Mouse (Mus musculus): ENCODE data around the gene Rsad2.

DNA sequence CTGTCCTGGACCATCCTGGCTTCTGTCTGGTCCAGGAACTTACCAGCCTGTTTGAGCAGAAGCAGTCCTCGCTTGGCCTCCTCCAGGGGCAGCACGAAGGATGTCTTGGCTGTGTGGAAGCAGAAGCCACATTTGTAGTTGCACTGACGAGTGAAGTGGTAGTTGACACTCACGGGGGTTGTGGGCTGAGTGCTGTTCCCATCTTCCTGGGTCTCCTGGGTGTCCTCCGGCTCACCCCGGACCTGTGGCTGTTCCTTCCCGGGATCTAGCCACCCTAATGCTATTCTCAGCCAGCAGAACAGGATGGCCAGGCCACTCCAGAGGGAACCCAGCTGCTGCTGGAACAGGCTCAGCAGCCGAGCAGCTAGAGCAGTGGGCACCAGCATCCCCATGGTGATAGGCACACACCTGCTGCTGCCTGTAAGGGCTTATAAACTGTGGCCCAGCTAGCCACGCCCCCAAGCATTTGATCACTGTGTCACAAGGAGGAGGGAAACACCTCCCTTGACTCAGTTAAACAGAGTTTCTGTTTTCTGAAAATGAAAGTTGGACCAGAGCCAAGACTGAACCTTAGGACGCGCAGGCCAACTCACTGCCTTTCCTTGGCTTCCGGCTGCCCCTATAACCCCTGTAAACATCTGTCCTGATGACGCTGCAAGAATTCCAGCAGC is at the start of gene Rsad2:
- no peak for TF ChIP-seq MAFK (IDR thresholded peaks at IDR 0.05; ENCODE audit: insufficient replicate concordance, low read length)
- TF ChIP-seq HCFC1 (IDR thresholded peaks at IDR 0.05; ENCODE audit: low read depth, low read length): no peak
- no peak for TF ChIP-seq RAD21 (IDR thresholded peaks at IDR 0.05; ENCODE audit: low read depth, low read length)
- TF ChIP-seq POLR2A (IDR thresholded peaks at IDR 0.05; ENCODE audit: low read depth, low read length): no peak
- TF ChIP-seq CTCF (conservative IDR thresholded peaks at IDR 0.05 in 1 of 2, IDR thresholded peaks at IDR 0.05 in 1 of 2; ENCODE audit: low read depth in 2 of 2, low read length in 2 of 2): no peak
- no peak for TF ChIP-seq JUN (IDR thresholded peaks at IDR 0.05; ENCODE audit: insufficient read depth, low read depth, low read length)
